Mouse (Mus musculus): ENCODE measurements around the gene Ccdc148. TPM values are rescaled to one million over a fixed set of nuclear protein-coding genes. Genes with fewer than 3 reads are reported as not detected.

The Ccdc148 gene
- polyA plus RNA-seq, 1 experiment from 2014 or later = 0.75 TPM

- WGBS (ENCODE audit: insufficient replicate concordance) = 71% methylated on average over 7 of the region's 7 CpGs
- Histone ChIP-seq H3K36me3 (replicated peaks; ENCODE audit: insufficient read depth, low read length) (no peaks in the 10 kb centered on the region), H3K9ac (replicated peaks) (no peak overlapping the region), H3K9me3 (ENCODE audit: low read length) (no peaks in the 10 kb centered on the region), H3K4me1 (ENCODE audit: insufficient read depth) (no peaks in the 10 kb centered on the region), H3K27ac (ENCODE audit: low read depth) (no peak overlapping the region), H3K4me2 (ENCODE audit: low read depth, low read length) (no peak overlapping the region), H3K27me3 (ENCODE audit: insufficient read depth, low read length) (no peaks in the 10 kb centered on the region), H3K4me3 (ENCODE audit: low read depth, low read length) (no peak overlapping the region)
- no peak for TF ChIP-seq EP300 (IDR thresholded peaks at IDR 0.05; ENCODE audit: low read depth)
- TF ChIP-seq CTCF (IDR thresholded peaks at IDR 0.05; ENCODE audit: low read depth) = no peak
- DNase-seq (no peak), ATAC-seq (no peak)
Measured at GRCm38 (mm10) chr2:59053461-59054039, 106.9 kb downstream of the Ccdc148 start.

GRCm38 (mm10) chr2:59050245-59050824 is 110.1 kb downstream of the Ccdc148 start:
- H3K9me3 ChIP-seq (ENCODE audit: low read length) = no peaks in the 10 kb centered on the region
- no peak overlapping the region for H3K4me2 ChIP-seq (ENCODE audit: low read depth, low read length)
- H3K27ac ChIP-seq (ENCODE audit: low read depth) = no peak overlapping the region
- TF ChIP-seq CTCF (IDR thresholded peaks at IDR 0.05; ENCODE audit: low read depth) = no peak
- TF ChIP-seq EP300 (IDR thresholded peaks at IDR 0.05; ENCODE audit: low read depth) = no peak
- H3K36me3 ChIP-seq (replicated peaks; ENCODE audit: insufficient read depth, low read length) = no peaks in the 10 kb centered on the region
- H3K27me3 ChIP-seq (ENCODE audit: insufficient read depth, low read length) = no peaks in the 10 kb centered on the region
- no peak overlapping the region for H3K4me3 ChIP-seq (ENCODE audit: low read depth, low read length)
- DNase-seq (no peak), ATAC-seq (no peak)
- H3K9ac ChIP-seq (replicated peaks) = no peak overlapping the region
- H3K4me1 ChIP-seq (ENCODE audit: insufficient read depth) = no peaks in the 10 kb centered on the region
- 76% methylated on average over 8 of the region's 8 CpGs for WGBS (ENCODE audit: insufficient replicate concordance)

- no peak for ATAC-seq
- Histone ChIP-seq H3K4me1 (ENCODE audit: insufficient read depth) (no peaks in the 10 kb centered on the region), H3K4me2 (ENCODE audit: low read depth, low read length) (no peak overlapping the region), H3K27ac (ENCODE audit: low read depth) (no peak overlapping the region), H3K36me3 (replicated peaks; ENCODE audit: insufficient read depth, low read length) (no peaks in the 10 kb centered on the region), H3K9me3 (ENCODE audit: low read length) (no peaks in the 10 kb centered on the region), H3K27me3 (ENCODE audit: insufficient read depth, low read length) (no peaks in the 10 kb centered on the region), H3K4me3 (ENCODE audit: low read depth, low read length) (no peak overlapping the region), H3K9ac (replicated peaks) (no peak overlapping the region)
- WGBS (ENCODE audit: insufficient replicate concordance) = 79% methylated on average over 4 of the region's 4 CpGs
- TF ChIP-seq EP300 (IDR thresholded peaks at IDR 0.05; ENCODE audit: low read depth) (no peak), CTCF (IDR thresholded peaks at IDR 0.05; ENCODE audit: low read depth) (no peak)
- DNase-seq = no peak
Measured at GRCm38 (mm10) chr2:59049686-59050085, 110.8 kb downstream of the Ccdc148 start.

GRCm38 (mm10) chr2:59048775-59049451 is 111.6 kb downstream of the Ccdc148 start:
- DNase-seq (no peak), ATAC-seq (no peak)
- no peaks in the 10 kb centered on the region for H3K36me3 ChIP-seq (replicated peaks; ENCODE audit: insufficient read depth, low read length)
- WGBS (ENCODE audit: insufficient replicate concordance) = 61% methylated on average over 6 of the region's 6 CpGs
- TF ChIP-seq EP300 (IDR thresholded peaks at IDR 0.05; ENCODE audit: low read depth) (no peak), CTCF (IDR thresholded peaks at IDR 0.05; ENCODE audit: low read depth) (no peak)
- H3K27me3 ChIP-seq (ENCODE audit: insufficient read depth, low read length) = no peaks in the 10 kb centered on the region
- H3K4me1 ChIP-seq (ENCODE audit: insufficient read depth) = no peaks in the 10 kb centered on the region
- no peaks in the 10 kb centered on the region for H3K9me3 ChIP-seq (ENCODE audit: low read length)
- H3K4me3 ChIP-seq (ENCODE audit: low read depth, low read length) = no peak overlapping the region
- no peak overlapping the region for H3K4me2 ChIP-seq (ENCODE audit: low read depth, low read length)
- H3K27ac ChIP-seq (ENCODE audit: low read depth) = no peak overlapping the region
- no peak overlapping the region for H3K9ac ChIP-seq (replicated peaks)

- Histone ChIP-seq H3K36me3 (replicated peaks; ENCODE audit: insufficient read depth, low read length) (no peaks in the 10 kb centered on the region), H3K4me2 (ENCODE audit: low read depth, low read length) (no peak overlapping the region), H3K4me1 (ENCODE audit: insufficient read depth) (no peaks in the 10 kb centered on the region; the same call in 1 of the 2 replicates), H3K4me3 (ENCODE audit: low read depth, low read length) (no peak overlapping the region), H3K9ac (replicated peaks) (no peak overlapping the region), H3K27ac (ENCODE audit: low read depth) (no peak overlapping the region), H3K27me3 (ENCODE audit: insufficient read depth, low read length) (no peaks in the 10 kb centered on the region), H3K9me3 (ENCODE audit: low read length) (no peaks in the 10 kb centered on the region)
- ATAC-seq (no peak), DNase-seq (no peak)
- 60% methylated on average over 22 of the region's 22 CpGs for WGBS (ENCODE audit: insufficient replicate concordance)
- TF ChIP-seq EP300 (IDR thresholded peaks at IDR 0.05; ENCODE audit: low read depth) = no peak
- TF ChIP-seq CTCF (IDR thresholded peaks at IDR 0.05; ENCODE audit: low read depth) = no peak
Measured at GRCm38 (mm10) chr2:59043313-59044032, 117.0 kb downstream of the Ccdc148 start.

GRCm38 (mm10) chr2:59042616-59043015 is 117.9 kb downstream of the Ccdc148 start:
- no peak for TF ChIP-seq CTCF (IDR thresholded peaks at IDR 0.05; ENCODE audit: low read depth)
- ATAC-seq = no peak

More at GRCm38 (mm10) chr2:59042616-59043015, 117.9 kb downstream of the Ccdc148 start:
- 47% methylated on average over 13 of the region's 13 CpGs for WGBS (ENCODE audit: insufficient replicate concordance)
- no peak overlapping the region for H3K27ac ChIP-seq (ENCODE audit: low read depth)
- no peak for DNase-seq
- H3K4me3 ChIP-seq (ENCODE audit: low read depth, low read length) = no peak overlapping the region
- no peaks in the 10 kb centered on the region for H3K9me3 ChIP-seq (ENCODE audit: low read length)
- no peaks in the 10 kb centered on the region; the same call in 1 of the 2 replicates for H3K4me1 ChIP-seq (ENCODE audit: insufficient read depth)
- H3K9ac ChIP-seq (replicated peaks) = no peak overlapping the region
- no peaks in the 10 kb centered on the region for H3K36me3 ChIP-seq (replicated peaks; ENCODE audit: insufficient read depth, low read length)
- H3K27me3 ChIP-seq (ENCODE audit: insufficient read depth, low read length) = no peaks in the 10 kb centered on the region
- H3K4me2 ChIP-seq (ENCODE audit: low read depth, low read length) = no peak overlapping the region

Measured in liver, postnatal 0 days (tissue).